18 mouse cellular contexts compared by ENCODE assay signal in genomic region chr19:60916869-60917570, GRCm38 (mm10). TPM values are rescaled to one million over a fixed set of nuclear protein-coding genes. Genes with fewer than 3 reads are reported as not detected.
A peak's percentile ranks its signal among the peaks of the same experiment; 100 is the strongest.
DNase-seq lines count a peak whose midpoint lies in the region; TF ChIP-seq lines count a peak whose summit lies in the region.
"Had no signal": no experiment of that assay in that cellular context is flagged by ENCODE, and none has a peak within 500 bp of the region (broad histone marks: within the 10 kb centered on the region; RNA-seq: fewer than 3 reads in every experiment).

No protein-coding gene starts in this region.

- H3K79me2 ChIP-seq in MEL (ENCODE audit: control insufficient read depth, insufficient read depth, low read length, poor library complexity): no peaks in the 10 kb centered on the region

- H3K9ac ChIP-seq in MEL (ENCODE audit: control insufficient read depth, low read depth, low read length, poor library complexity, severe bottlenecking): no peak overlapping the region
- H3K9ac ChIP-seq: embryonic facial prominence, embryonic 15.5 days; forebrain, embryonic 12.5 days; heart, embryonic 12.5 days; hindbrain, embryonic 15.5 days had no signal

- H3K4me1 ChIP-seq in MEL (ENCODE audit: control insufficient read depth in 1 of 2, insufficient read depth in 2 of 2, low read length in 2 of 2): peaks cover 3 to 12% of the 10 kb centered on the region in 2 experiments
- H3K4me1 ChIP-seq in embryonic fibroblast, embryonic 13.5 days (ENCODE audit: control insufficient read depth, insufficient read depth, low read length): no peaks in the 10 kb centered on the region
- H3K4me1 ChIP-seq: embryonic facial prominence, embryonic 15.5 days; forebrain, embryonic 12.5 days; hindbrain, embryonic 15.5 days had no signal

- no peaks in the 10 kb centered on the region for H3K9me3 ChIP-seq in MEL (replicated peaks; ENCODE audit: insufficient read depth, low read length)
- H3K9me3 ChIP-seq: embryonic facial prominence, embryonic 15.5 days; forebrain, embryonic 12.5 days; heart, embryonic 12.5 days; hindbrain, embryonic 15.5 days had no signal

- intact Hi-C loops in left cerebral cortex, postnatal 25 days (cut with DNase I): no loop called here
- intact Hi-C loops in left cerebral cortex, adult 2 months (cut with DNase I): no loop called here

- no peak for TF ChIP-seq POLR2A in MEL (IDR thresholded peaks at IDR 0.05; ENCODE audit: control insufficient read depth in 1 of 2, insufficient read depth in 1 of 2, low read depth in 1 of 2, low read length in 2 of 2, poor library complexity in 1 of 2)
- no peak for TF ChIP-seq POLR2A in embryonic fibroblast, embryonic 13.5 days (IDR thresholded peaks at IDR 0.05; ENCODE audit: low read depth, low read length)

- peak; percentile 11 to 45 for DNase-seq in frontal cortex, adult 2 months (ENCODE audit: extremely low spot score in 1 of 2, low spot score in 1 of 2)
- no peak for DNase-seq in frontal cortex, postnatal 10 days (ENCODE audit: low spot score in 2 of 2)
- peak; percentile 15 to 75 for DNase-seq in left cerebral cortex, postnatal 25 days (ENCODE audit: low spot score in 2 of 2)
- no peak for DNase-seq in left cerebral cortex, adult 2 months (ENCODE audit: extremely low spot score in 1 of 2, low spot score in 2 of 2)
- no peak for DNase-seq in MEL (ENCODE audit: low read depth, low spot score)
- DNase-seq in ovary, postnatal 14 days (ENCODE audit: low spot score): no peak
- DNase-seq in testis, postnatal 10 days (ENCODE audit: low spot score): no peak
- DNase-seq: adrenal gland, postnatal 14 days; cerebellum, adult 2 months; cerebellum, postnatal 10 days; embryo, embryonic 11 days; gastrocnemius, postnatal 14 days had no signal

- peaks cover 0 to 18% of the 10 kb centered on the region in 2 experiments; a peak in 2 of 4 replicates for H3K36me3 ChIP-seq in MEL (ENCODE audit: control insufficient read depth in 1 of 2, insufficient read depth in 2 of 2, low read length in 2 of 2)
- H3K36me3 ChIP-seq: embryonic facial prominence, embryonic 15.5 days; forebrain, embryonic 12.5 days; heart, embryonic 12.5 days; hindbrain, embryonic 15.5 days had no signal

- no peak overlapping the region for H3K27ac ChIP-seq in left cerebral cortex, adult 2 months
- no peak overlapping the region for H3K27ac ChIP-seq in MEL (ENCODE audit: control insufficient read depth, low read depth, low read length)
- peak overlapping the region; percentile 40; the same call in 1 of the 2 replicates for H3K27ac ChIP-seq in embryonic fibroblast, embryonic 13.5 days (ENCODE audit: insufficient read depth, low read length)
- H3K27ac ChIP-seq: embryonic facial prominence, embryonic 15.5 days; forebrain, embryonic 12.5 days; hindbrain, embryonic 15.5 days had no signal

- no peak overlapping the region for H3K4me3 ChIP-seq in left cerebral cortex, adult 2 months
- H3K4me3 ChIP-seq in MEL (ENCODE audit: control insufficient read depth in 1 of 2, insufficient read depth in 1 of 2, low read depth in 2 of 2, low read length in 2 of 2): no peak overlapping the region
- H3K4me3 ChIP-seq in embryonic fibroblast, embryonic 13.5 days (ENCODE audit: insufficient read depth, low read length): no peak overlapping the region
- H3K4me3 ChIP-seq: embryonic facial prominence, embryonic 15.5 days; forebrain, embryonic 12.5 days; heart, embryonic 12.5 days; hindbrain, embryonic 15.5 days had no signal

- no peaks in the 10 kb centered on the region for H3K27me3 ChIP-seq in MEL (ENCODE audit: control insufficient read depth in 1 of 2, insufficient read depth in 2 of 2, low read length in 2 of 2)
- H3K27me3 ChIP-seq: embryonic facial prominence, embryonic 15.5 days; forebrain, embryonic 12.5 days; heart, embryonic 12.5 days; hindbrain, embryonic 15.5 days; Patski had no signal

- TF ChIP-seq CTCF in left cerebral cortex, adult 2 months (IDR thresholded peaks at IDR 0.05): no peak
- TF ChIP-seq CTCF in MEL (IDR thresholded peaks at IDR 0.05 in 2 of 3, conservative IDR thresholded peaks at IDR 0.05 in 1 of 3; ENCODE audit: control insufficient read depth in 1 of 3, insufficient read depth in 1 of 3, low read depth in 2 of 3, low read length in 3 of 3, poor library complexity in 1 of 3, severe bottlenecking in 1 of 3): no peak
- TF ChIP-seq CTCF in embryonic fibroblast, embryonic 13.5 days (IDR thresholded peaks at IDR 0.05; ENCODE audit: borderline replicate concordance, insufficient read depth, low read length): no peak

- TF ChIP-seq EP300 in MEL (IDR thresholded peaks at IDR 0.05; ENCODE audit: low read depth in 1 of 2, low read length in 2 of 2): no peak

- TF ChIP-seq RAD21 in MEL (IDR thresholded peaks at IDR 0.05; ENCODE audit: low read depth, low read length): no peak

TF ChIP-seq in MEL, 35 proteins besides CTCF, POLR2A, EP300 and RAD21:
- TF ChIP-seq TAL1 (IDR thresholded peaks at IDR 0.05; ENCODE audit: low read length): no peak
- 0 out of 2 replicates have a peak, but pooled peaks have one; percentile 12 for TF ChIP-seq GATA1 (IDR thresholded peaks at IDR 0.05; ENCODE audit: low read depth, low read length)
- no peak for TF ChIP-seq CHD2 (IDR thresholded peaks at IDR 0.05; ENCODE audit: low read length)
- TF ChIP-seq RCOR1 (IDR thresholded peaks at IDR 0.05; ENCODE audit: low read depth, low read length): peak; percentile 75

RNA-seq across cellular contexts. Expression of gene Grk5, which starts 27.5 kb away (rescaled TPM):
- 6.6 and 7.2 TPM in 2 replicates for polyA plus RNA-seq in frontal cortex, adult 2 months (2012; rRNA removed)
- 10 to 100 TPM; 14.4 to 14.8 TPM for total RNA-seq in left cerebral cortex, postnatal 25 days (2021)
- 10 to 100 TPM; 18.2 to 18.5 TPM for total RNA-seq in left cerebral cortex, adult 2 months (2021)
- 3.3 and 4.2 TPM in 2 replicates for total RNA-seq in MEL (2012; rRNA removed)
- 1 to 10 TPM in 1 of 2 experiments, not detected in 1; 8.1 TPM for polyA plus RNA-seq in MEL (2012; ENCODE audit: insufficient read depth in 1 of 2, insufficient read length in 2 of 2, low read depth in 1 of 2, low replicate concordance in 2 of 2, missing spikeins in 1 of 2)
- 10.8 and 11.9 TPM in 2 replicates for polyA plus RNA-seq in embryonic fibroblast, embryonic 13.5 days (2011; ENCODE audit: insufficient read length, low read depth, missing spikeins)

RNA-seq across cellular contexts. Expression of gene Prdx3, which starts 42.7 kb away (rescaled TPM):
- polyA plus RNA-seq in frontal cortex, adult 2 months (2012; rRNA removed): 97.8 and 99.4 TPM in 2 replicates
- 10 to 100 TPM; 69.0 to 71.2 TPM for total RNA-seq in left cerebral cortex, postnatal 25 days (2021)
- total RNA-seq in left cerebral cortex, adult 2 months (2021): 10 to 100 TPM; 66.7 to 67.0 TPM
- total RNA-seq in MEL (2012; rRNA removed): 267 and 271 TPM in 2 replicates
- polyA plus RNA-seq in MEL (2012; ENCODE audit: insufficient read depth in 1 of 2, insufficient read length in 2 of 2, low read depth in 1 of 2, low replicate concordance in 2 of 2, missing spikeins in 1 of 2): 100 to 1,000 TPM in 1 of 2 experiments, not detected in 1; 332 TPM
- 109 and 114 TPM in 2 replicates for polyA plus RNA-seq in embryonic fibroblast, embryonic 13.5 days (2011; ENCODE audit: insufficient read length, low read depth, missing spikeins)

RNA-seq across cellular contexts. Expression of gene Sfxn4, which starts 55.7 kb away (rescaled TPM):
- polyA plus RNA-seq in frontal cortex, adult 2 months (2012; rRNA removed): 17.1 and 18.6 TPM in 2 replicates
- total RNA-seq in left cerebral cortex, postnatal 25 days (2021): 10 to 100 TPM; 12.7 to 13.7 TPM
- 10 to 100 TPM; 14.7 to 15.2 TPM for total RNA-seq in left cerebral cortex, adult 2 months (2021)
- 0.85 and 1.3 TPM in 2 replicates for total RNA-seq in MEL (2012; rRNA removed)
- 1 to 10 TPM in 1 of 2 experiments, not detected in 1; 9.3 TPM for polyA plus RNA-seq in MEL (2012; ENCODE audit: insufficient read depth in 1 of 2, insufficient read length in 2 of 2, low read depth in 1 of 2, low replicate concordance in 2 of 2, missing spikeins in 1 of 2)
- polyA plus RNA-seq in embryonic fibroblast, embryonic 13.5 days (2011; ENCODE audit: insufficient read length, low read depth, missing spikeins): 3.1 and 6.2 TPM in 2 replicates

Comparison
In these comparisons a context has a peak if more than half of its experiments do, and no peak if none do; other contexts are left out.
1. DNase-seq: peak in frontal cortex, adult 2 months (2 of 2) and left cerebral cortex, postnatal 25 days (2 of 2); none in frontal cortex, postnatal 10 days (0 of 2), left cerebral cortex, adult 2 months (0 of 2), MEL (single experiment), ovary, postnatal 14 days (single experiment) and testis, postnatal 10 days (single experiment).